Mouse (Mus musculus): ENCODE measurements at regions not wholly inside any gene's neighbourhood (a gene's known extent, or its start where the extent isn't known, plus 50 kb on each side); places are given as distances from the start of the nearest gene placed in this dataset.
A peak's percentile ranks its signal among the peaks of the same experiment; 100 is the strongest.

GRCm38 (mm10) chr13:32536241-32536640 lies 197.7 kb upstream of the Gmds start:
- DNase-seq, result no peak

- DNase-seq, result no peak
Measured at GRCm38 (mm10) chr13:32535602-32536001, 197.1 kb upstream of the Gmds start.

GRCm38 (mm10) chr13:32530926-32531512 lies 192.5 kb upstream of the Gmds start:
- DNase-seq, result no peak

GRCm38 (mm10) chr13:32518611-32519344 lies 180.2 kb upstream of the Gmds start:
- no peak for DNase-seq

- DNase-seq, result no peak
Measured at GRCm38 (mm10) chr13:32517514-32517913, 179.0 kb upstream of the Gmds start.

GRCm38 (mm10) chr13:32509231-32510023 lies 170.9 kb upstream of the Gmds start:
- DNase-seq, result no peak

- no peak for DNase-seq
Measured at GRCm38 (mm10) chr13:32508447-32508846, 169.9 kb upstream of the Gmds start.

- DNase-seq, result no peak
Measured at GRCm38 (mm10) chr13:32507825-32508224, 169.3 kb upstream of the Gmds start.

GRCm38 (mm10) chr13:32498205-32498790 lies 159.8 kb upstream of the Gmds start:
- no peak for DNase-seq

GRCm38 (mm10) chr13:32496263-32496662 lies 157.7 kb upstream of the Gmds start:
- no peak for DNase-seq

GRCm38 (mm10) chr13:32495063-32495462 lies 156.5 kb upstream of the Gmds start:
- no peak for DNase-seq

- no peak for DNase-seq
Measured at GRCm38 (mm10) chr13:32493806-32494205, 155.3 kb upstream of the Gmds start.

- peak; percentile 65 for DNase-seq
Measured at GRCm38 (mm10) chr13:32493309-32493708, 154.8 kb upstream of the Gmds start.

GRCm38 (mm10) chr13:32492566-32492965 lies 154.0 kb upstream of the Gmds start:
- DNase-seq, result no peak

GRCm38 (mm10) chr13:32481444-32482058 lies 143.0 kb upstream of the Gmds start:
- no peak for DNase-seq

GRCm38 (mm10) chr13:32480029-32480428 lies 141.5 kb upstream of the Gmds start:
- DNase-seq, result no peak

- DNase-seq, result peak; percentile 51
Measured at GRCm38 (mm10) chr13:32479118-32479818, 140.7 kb upstream of the Gmds start.

GRCm38 (mm10) chr13:32465787-32466186 lies 127.2 kb upstream of the Gmds start:
- DNase-seq, result no peak

GRCm38 (mm10) chr13:32465041-32465682 lies 126.6 kb upstream of the Gmds start:
- DNase-seq, result no peak

GRCm38 (mm10) chr13:32454419-32455146 lies 116.0 kb upstream of the Gmds start:
- no peak for DNase-seq

Data from right cerebral cortex, postnatal 4 days (tissue).